Mouse (Mus musculus) testis, adult 2 months (tissue): ENCODE data around the gene Rdm1.

Experiments used
- CTCF ChIP-seq: fragments of 200-500 bp; IDR thresholded peaks from 2 replicates; pipeline ENCODE4 v1.5.1; 2012; ENCODE audit warnings: low read depth, mild to moderate bottlenecking, inconsistent platforms, low read length, moderate library complexity; ENCODE audit not compliant: control insufficient read depth, insufficient read depth, insufficient replicate concordance
- POLR2A ChIP-seq: fragments of 200-500 bp; IDR thresholded peaks from 2 replicates; pipeline ENCODE4 v1.6.1; 2012; ENCODE audit warnings: low read depth, mild to moderate bottlenecking, inconsistent platforms, low read length, moderate library complexity; ENCODE audit not compliant: control insufficient read depth

DNA sequence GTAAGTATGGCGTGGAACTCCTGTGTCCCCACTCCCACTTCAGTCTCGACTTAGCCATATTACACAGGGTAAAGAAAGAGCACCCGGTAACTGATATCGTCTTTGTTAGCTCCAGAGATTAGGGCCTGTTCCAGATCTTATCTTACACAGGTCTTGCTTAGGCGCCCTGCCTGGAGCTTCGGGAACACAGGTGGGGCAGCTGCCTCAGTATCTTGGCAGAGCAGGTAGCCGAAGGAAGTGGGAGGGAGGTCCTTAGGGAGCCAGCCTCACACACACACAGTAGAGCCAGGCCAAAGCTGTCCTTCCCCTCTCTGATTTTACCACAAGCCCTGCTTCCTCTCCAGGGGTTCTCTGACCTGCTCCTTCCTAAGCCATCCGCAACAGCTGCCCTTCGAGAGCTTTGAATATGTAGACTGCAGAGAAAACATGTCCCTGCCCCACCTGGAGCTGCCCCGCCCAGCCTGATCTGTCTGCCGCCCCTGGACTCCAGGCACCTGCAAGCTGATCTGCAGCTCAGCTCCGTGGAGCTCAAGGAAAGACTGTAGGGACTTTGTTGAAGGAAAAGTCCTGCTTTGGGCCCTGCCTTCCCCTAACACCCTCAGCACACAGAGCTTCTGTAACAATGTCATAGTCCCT is 36.9 kb upstream of the Rdm1 start:
- TF ChIP-seq CTCF (no peak), POLR2A (no peak)
